Mouse (Mus musculus): Measurements from ENCODE around the gene Zc3h8. TPM values are rescaled to one million over a fixed set of nuclear protein-coding genes. Genes with fewer than 3 reads are reported as not detected.

The Zc3h8 gene
- polyA plus RNA-seq, 1 experiment from 2014 or later, result 5.6 TPM

DNA sequence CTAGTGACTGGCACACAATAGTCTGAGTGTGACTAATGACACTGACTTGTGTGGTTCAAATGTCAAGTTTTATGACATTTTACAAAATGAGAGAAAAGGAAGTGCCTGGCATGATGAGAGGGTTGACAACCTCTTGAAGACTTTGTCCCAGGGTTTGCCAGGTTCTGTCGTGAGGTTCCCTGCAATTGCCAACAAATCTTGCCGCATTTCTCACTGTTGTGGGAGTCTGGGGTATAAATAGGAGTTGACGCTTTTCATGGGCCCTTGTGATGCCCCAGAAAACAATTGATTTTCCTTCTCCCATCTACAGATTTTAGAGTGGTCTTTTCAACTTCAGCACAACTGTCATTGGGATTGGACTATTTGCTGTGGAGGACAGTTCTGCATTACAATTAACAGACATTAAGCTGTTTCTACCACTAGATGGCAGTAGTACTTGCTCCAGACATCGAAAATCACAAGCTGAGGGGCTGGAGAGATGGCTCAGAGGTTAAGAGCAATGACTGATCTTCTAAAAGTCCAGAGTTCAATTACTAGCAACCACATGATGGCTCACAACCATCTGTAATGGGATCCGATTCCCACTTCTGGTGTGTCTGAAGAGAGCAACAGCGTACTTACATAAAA, 4.2 kb upstream of the Zc3h8 start:
- ATAC-seq (ENCODE audit: extremely low read depth, insufficient number of reproducible peaks, low FRiP score, low TSS enrichment), result no peak
- H3K27ac ChIP-seq (replicated peaks), result no peak overlapping the region
- WGBS, result 37% methylated on average over 6 of the region's 6 CpGs

DNA sequence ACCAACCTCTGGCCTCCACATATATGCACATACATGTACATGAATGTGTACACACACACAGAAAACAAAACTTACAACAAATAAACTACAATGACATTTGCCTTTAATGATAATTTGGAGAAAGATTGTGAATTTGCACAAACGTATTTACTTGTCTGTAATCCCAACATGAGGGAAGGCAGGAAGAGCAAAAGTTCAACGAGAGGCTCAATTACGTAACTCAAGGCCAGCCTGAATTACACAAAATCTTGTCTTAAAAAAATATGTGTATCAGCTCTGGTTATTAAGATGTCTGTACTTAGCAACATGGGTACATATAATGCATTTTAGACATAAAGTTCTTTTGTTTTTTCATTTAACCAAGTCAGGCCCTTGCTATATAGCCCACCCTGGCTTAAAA, 7.6 kb downstream of the Zc3h8 start:
- Histone ChIP-seq H3K9ac (no peak overlapping the region), H3K27me3 (replicated peaks) (no peaks in the 10 kb centered on the region), H3K9me3 (no peaks in the 10 kb centered on the region), H3K4me2 (no peak overlapping the region), H3K27ac (replicated peaks) (no peak overlapping the region), H3K36me3 (peaks cover 46% of the 10 kb centered on the region), H3K4me3 (no peak overlapping the region), H3K4me1 (no peaks in the 10 kb centered on the region)
- 83% methylated on average over 3 of the region's 3 CpGs for WGBS
- ATAC-seq (ENCODE audit: extremely low read depth, insufficient number of reproducible peaks, low FRiP score, low TSS enrichment), result no peak

More for the DNA sequence above, 4.2 kb upstream of the Zc3h8 start:
- Histone ChIP-seq H3K9me3 (no peaks in the 10 kb centered on the region), H3K27me3 (replicated peaks) (no peaks in the 10 kb centered on the region; the same call in 1 of the 2 replicates), H3K4me3 (no peak overlapping the region), H3K4me1 (peaks cover 1% of the 10 kb centered on the region), H3K4me2 (no peak overlapping the region), H3K9ac (no peak overlapping the region), H3K36me3 (no peaks in the 10 kb centered on the region)

DNA sequence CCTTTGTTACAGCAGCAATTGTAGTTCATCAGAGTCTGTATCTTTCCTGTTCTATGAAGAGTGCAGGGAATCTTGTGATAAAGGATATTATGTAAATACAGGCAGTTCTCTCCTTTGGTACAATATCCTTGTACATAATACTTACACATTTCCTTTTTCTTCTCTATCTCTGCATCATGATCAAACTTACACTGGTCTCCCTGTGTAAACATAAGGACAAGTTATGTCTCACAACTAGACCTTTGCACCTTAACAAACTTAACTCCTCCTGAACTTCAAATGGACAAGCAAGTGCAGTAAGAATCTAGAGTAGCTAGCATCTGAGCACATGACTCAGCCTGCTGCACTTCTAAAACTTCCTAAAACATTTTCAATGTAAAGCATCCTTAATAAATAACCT, 13.2 kb downstream of the Zc3h8 start:
- Histone ChIP-seq H3K4me1 (no peaks in the 10 kb centered on the region), H3K27ac (replicated peaks) (no peak overlapping the region), H3K36me3 (peaks cover 60% of the 10 kb centered on the region), H3K4me3 (no peak overlapping the region), H3K27me3 (replicated peaks) (no peaks in the 10 kb centered on the region), H3K9ac (no peak overlapping the region), H3K4me2 (no peak overlapping the region), H3K9me3 (0 out of 2 replicates have a peak, but pooled peaks cover under 1% of the 10 kb centered on the region)
- no peak for ATAC-seq (ENCODE audit: extremely low read depth, insufficient number of reproducible peaks, low FRiP score, low TSS enrichment)

DNA sequence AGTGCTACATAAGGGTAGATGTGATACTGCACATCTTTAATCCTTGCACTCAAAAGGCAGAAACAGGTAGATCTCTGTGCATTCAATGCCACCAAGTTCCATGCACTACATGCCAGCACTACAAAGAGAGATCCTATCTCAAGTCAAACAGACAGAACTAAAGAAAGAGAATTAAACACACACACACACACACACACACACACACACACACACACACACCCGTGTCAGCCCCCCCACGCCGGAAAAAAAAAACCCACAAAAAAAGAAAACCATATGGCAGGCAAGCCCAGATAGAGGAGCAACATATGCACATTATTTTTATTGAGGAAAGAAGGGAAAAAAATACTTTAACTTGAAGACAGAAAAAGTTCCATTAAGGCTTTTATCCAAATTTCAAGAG, 15.4 kb downstream of the Zc3h8 start:
- 62% methylated on average over 3 of the region's 3 CpGs for WGBS

DNA sequence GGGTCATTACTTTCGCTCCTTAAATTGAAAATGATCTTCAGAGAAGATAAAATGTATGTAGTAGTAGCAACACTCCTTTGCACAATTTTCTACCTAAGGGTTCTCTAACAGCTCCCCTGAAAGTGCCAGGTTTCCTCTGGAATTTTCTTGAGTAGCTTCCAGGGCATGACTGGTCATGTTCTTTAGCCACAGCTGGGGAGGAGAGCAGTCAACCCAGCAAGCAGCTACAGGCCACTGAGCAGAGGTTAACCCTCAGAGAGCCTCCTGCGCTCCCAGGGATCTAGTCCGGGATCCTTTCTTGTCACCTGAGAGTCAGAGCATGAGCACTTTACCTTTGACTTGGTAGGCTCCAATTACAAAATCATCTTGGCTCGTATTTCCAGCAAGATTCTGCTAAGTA, 19.1 kb downstream of the Zc3h8 start:
- ATAC-seq (ENCODE audit: extremely low read depth, insufficient number of reproducible peaks, low FRiP score, low TSS enrichment), result no peak
- Histone ChIP-seq H3K4me1 (no peaks in the 10 kb centered on the region), H3K27me3 (replicated peaks) (no peaks in the 10 kb centered on the region), H3K9ac (no peak overlapping the region), H3K27ac (replicated peaks) (no peak overlapping the region), H3K36me3 (peaks cover 35% of the 10 kb centered on the region), H3K4me2 (no peak overlapping the region), H3K9me3 (0 out of 2 replicates have a peak, but pooled peaks cover 3% of the 10 kb centered on the region), H3K4me3 (no peak overlapping the region)
- WGBS, result 81% methylated on average over 4 of the region's 4 CpGs

More for the DNA sequence above, 15.4 kb downstream of the Zc3h8 start:
- no peaks in the 10 kb centered on the region for H3K27me3 ChIP-seq (replicated peaks)
- no peak overlapping the region for H3K4me2 ChIP-seq
- H3K4me1 ChIP-seq, result no peaks in the 10 kb centered on the region
- ATAC-seq (ENCODE audit: extremely low read depth, insufficient number of reproducible peaks, low FRiP score, low TSS enrichment), result no peak
- 0 out of 2 replicates have a peak, but pooled peaks cover 3% of the 10 kb centered on the region for H3K9me3 ChIP-seq
- peaks cover 55% of the 10 kb centered on the region for H3K36me3 ChIP-seq
- no peak overlapping the region for H3K4me3 ChIP-seq
- no peak overlapping the region for H3K27ac ChIP-seq (replicated peaks)
- no peak overlapping the region for H3K9ac ChIP-seq

DNA sequence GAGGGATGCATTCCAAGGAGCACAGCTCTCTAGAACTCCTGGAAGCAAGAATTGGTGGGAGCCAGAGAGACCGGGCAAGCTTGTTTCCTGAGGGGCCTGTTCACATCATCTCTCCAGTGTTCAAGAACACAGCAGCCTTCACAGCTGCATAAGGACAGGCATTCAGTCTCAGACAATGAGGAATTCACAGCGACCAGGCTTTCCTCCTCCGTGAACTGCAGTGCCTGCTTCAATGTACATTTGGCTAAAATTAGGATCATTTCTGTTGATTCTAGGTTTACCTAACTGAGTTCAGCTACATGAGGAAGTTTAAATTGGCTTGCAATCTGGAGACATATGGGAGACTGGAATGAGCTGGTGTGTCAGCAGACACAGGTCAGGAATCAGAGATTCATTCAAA, 27.3 kb downstream of the Zc3h8 start:
- Histone ChIP-seq H3K9ac (no peak overlapping the region), H3K27me3 (replicated peaks) (no peaks in the 10 kb centered on the region), H3K9me3 (no peaks in the 10 kb centered on the region), H3K4me3 (no peak overlapping the region), H3K27ac (replicated peaks) (no peak overlapping the region), H3K4me2 (no peak overlapping the region), H3K36me3 (no peaks in the 10 kb centered on the region), H3K4me1 (no peaks in the 10 kb centered on the region)
- 57% methylated on average over 3 of the region's 3 CpGs for WGBS
- ATAC-seq (ENCODE audit: extremely low read depth, insufficient number of reproducible peaks, low FRiP score, low TSS enrichment), result no peak

DNA sequence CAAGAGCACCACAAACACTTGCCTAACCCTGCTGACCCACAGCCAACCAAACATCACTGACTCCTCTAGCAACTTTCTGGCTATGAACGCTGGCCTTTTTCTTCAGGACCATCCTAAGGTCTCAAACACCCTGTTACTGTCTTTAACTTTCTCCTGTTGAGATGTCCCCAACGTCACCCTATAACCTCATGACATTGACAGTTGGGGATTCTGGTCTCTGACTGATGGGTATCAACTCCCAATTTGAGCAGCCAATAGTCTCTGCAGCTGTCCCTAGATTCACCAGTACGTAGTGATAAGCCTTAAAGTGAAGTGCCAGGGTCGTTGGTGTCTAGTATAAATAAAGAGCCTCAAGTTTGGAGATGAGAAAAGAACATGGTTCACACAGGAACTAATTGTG, 28.9 kb downstream of the Zc3h8 start:
- Histone ChIP-seq H3K36me3 (no peaks in the 10 kb centered on the region), H3K4me3 (no peak overlapping the region), H3K9me3 (no peaks in the 10 kb centered on the region), H3K4me2 (no peak overlapping the region), H3K4me1 (no peaks in the 10 kb centered on the region), H3K27me3 (replicated peaks) (no peaks in the 10 kb centered on the region), H3K9ac (no peak overlapping the region), H3K27ac (replicated peaks) (no peak overlapping the region)
- WGBS, result 69% methylated on average over 4 of the region's 4 CpGs
- no peak for ATAC-seq (ENCODE audit: extremely low read depth, insufficient number of reproducible peaks, low FRiP score, low TSS enrichment)

DNA sequence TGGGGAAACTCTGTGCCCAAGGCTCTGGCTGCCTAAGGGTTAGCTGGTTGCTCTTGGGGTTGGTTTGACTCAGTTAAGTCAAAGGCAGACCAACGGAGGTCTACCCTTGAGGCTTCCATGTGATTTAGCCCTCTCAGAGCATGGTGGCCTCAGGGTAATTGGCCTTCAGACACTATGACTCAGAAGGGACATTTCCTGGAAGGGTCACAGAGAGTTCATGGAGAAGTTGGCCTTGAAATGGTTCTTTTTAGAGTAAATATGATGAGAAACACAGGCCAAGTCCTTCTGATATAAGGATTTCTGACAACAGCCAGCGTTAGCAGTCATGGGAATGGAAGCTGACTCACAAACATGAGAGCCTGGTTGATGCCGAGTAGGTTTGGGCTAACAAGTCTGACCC, 40.2 kb downstream of the Zc3h8 start:
- Histone ChIP-seq H3K27me3 (replicated peaks) (no peaks in the 10 kb centered on the region), H3K36me3 (no peaks in the 10 kb centered on the region), H3K4me1 (no peaks in the 10 kb centered on the region), H3K4me3 (no peak overlapping the region), H3K9ac (no peak overlapping the region), H3K4me2 (no peak overlapping the region), H3K27ac (replicated peaks) (no peak overlapping the region), H3K9me3 (peaks cover 7% of the 10 kb centered on the region; the same call in 1 of the 2 replicates)
- WGBS, result 70% methylated on average over 3 of the region's 3 CpGs
- ATAC-seq (ENCODE audit: extremely low read depth, insufficient number of reproducible peaks, low FRiP score, low TSS enrichment), result no peak

DNA sequence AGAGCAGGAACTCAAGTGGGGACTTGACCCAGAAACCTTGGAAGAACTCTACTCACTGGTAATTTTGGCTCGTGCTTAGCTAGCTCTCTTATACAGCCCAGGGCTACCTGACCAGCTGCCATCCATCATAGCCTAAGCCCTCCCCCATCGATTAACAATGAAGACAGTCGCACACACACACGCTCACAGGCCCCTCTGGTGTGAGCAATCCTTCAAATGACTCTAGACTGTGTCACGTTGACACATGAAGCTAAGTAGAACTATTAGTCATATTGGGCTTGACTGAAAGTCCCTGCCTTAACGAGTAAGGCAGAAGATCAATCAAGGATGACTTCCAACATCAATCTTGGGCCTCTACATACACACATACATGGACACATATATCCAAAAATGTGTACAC, 41.0 kb downstream of the Zc3h8 start:
- H3K27me3 ChIP-seq (replicated peaks), result no peaks in the 10 kb centered on the region
- H3K4me2 ChIP-seq, result no peak overlapping the region
- no peaks in the 10 kb centered on the region for H3K36me3 ChIP-seq
- H3K9ac ChIP-seq, result no peak overlapping the region
- no peak overlapping the region for H3K27ac ChIP-seq (replicated peaks)
- H3K4me3 ChIP-seq, result no peak overlapping the region
- ATAC-seq (ENCODE audit: extremely low read depth, insufficient number of reproducible peaks, low FRiP score, low TSS enrichment), result no peak
- H3K4me1 ChIP-seq, result no peaks in the 10 kb centered on the region
- peaks cover 7% of the 10 kb centered on the region; the same call in 1 of the 2 replicates for H3K9me3 ChIP-seq
- 72% methylated on average over 6 of the region's 6 CpGs for WGBS

DNA sequence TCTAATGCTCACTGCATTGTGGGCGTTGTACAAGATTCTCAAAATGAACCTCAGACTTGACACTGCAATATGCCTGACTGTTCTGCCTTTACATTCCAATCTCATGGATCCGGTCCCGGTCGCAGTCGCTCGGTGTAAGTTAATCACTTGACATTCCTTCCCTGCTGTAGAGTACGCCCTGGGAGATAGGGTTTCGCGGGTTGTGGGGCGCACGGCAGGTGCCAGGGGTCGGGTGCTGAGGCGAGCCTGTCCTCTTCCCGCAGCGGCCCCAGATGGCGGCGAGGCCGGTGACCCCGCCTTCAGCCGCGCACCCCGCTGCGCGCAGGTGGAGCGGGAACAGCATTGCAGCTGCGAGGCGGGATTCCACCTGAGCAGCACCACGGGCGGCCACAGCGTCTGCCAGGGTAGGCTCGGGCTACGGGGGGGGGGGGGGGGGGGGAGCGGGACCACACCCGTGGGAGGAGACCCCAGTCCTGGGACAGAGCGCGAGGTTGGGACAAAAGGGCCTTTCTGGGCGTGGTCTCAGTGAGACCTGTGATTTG, 51.6 kb downstream of the Zc3h8 start:
- WGBS, result 4% methylated on average over 25 of the region's 37 CpGs
- Histone ChIP-seq H3K9ac (peak overlapping the region; percentile 71), H3K4me1 (peaks cover 9% of the 10 kb centered on the region), H3K4me2 (peak overlapping the region; percentile 75), H3K36me3 (no peaks in the 10 kb centered on the region), H3K27me3 (replicated peaks) (peaks cover 23% of the 10 kb centered on the region; the same call in 1 of the 2 replicates), H3K27ac (replicated peaks) (no peak overlapping the region), H3K9me3 (peaks cover 3% of the 10 kb centered on the region; the same call in 1 of the 2 replicates), H3K4me3 (peak overlapping the region; percentile 50)
- no peak for ATAC-seq (ENCODE audit: extremely low read depth, insufficient number of reproducible peaks, low FRiP score, low TSS enrichment)

DNA sequence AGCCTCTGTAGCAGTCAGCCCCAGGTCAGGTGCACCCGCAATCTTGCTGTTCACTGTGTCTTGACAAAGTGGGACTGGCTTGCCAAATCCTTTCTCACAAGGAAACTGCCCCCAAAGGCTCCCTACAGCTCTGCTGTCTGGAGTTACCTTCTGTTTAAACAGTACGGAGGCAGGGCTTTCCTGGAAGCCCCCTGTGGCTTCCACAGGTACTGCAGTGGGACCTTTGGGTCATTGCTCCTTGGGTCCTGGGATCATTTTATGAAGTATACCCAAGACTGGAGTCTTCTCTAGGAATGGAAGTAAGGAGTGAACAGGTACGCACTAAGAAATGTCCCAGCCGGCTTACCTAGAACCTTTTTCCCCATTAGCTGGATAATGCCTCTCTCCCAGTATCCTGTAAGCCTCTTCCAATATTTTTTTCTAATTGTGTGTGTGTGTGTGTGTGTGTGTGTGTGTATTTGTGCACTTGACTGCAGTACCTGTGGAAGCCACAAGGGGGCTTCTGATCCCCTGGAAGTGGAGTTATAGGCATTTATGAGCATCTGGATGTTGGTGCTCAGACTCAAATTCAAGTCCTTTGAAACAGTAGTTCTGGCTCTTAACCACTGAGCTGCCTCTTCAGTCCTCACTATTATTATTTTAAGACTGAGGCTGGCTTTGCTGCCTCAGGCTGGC, 53.1 kb downstream of the Zc3h8 start:
- Histone ChIP-seq H3K4me3 (no peak overlapping the region), H3K9ac (no peak overlapping the region), H3K27me3 (replicated peaks) (peaks cover 23% of the 10 kb centered on the region; the same call in 1 of the 2 replicates), H3K4me1 (peaks cover 9% of the 10 kb centered on the region), H3K27ac (replicated peaks) (no peak overlapping the region), H3K36me3 (no peaks in the 10 kb centered on the region), H3K4me2 (no peak overlapping the region), H3K9me3 (peaks cover 3% of the 10 kb centered on the region; the same call in 1 of the 2 replicates)
- 85% methylated on average over 4 of the region's 4 CpGs for WGBS
- ATAC-seq (ENCODE audit: extremely low read depth, insufficient number of reproducible peaks, low FRiP score, low TSS enrichment), result no peak
